Mouse (Mus musculus): Measurements from ENCODE around the gene Cacna1s. TPM values are rescaled to one million over a fixed set of nuclear protein-coding genes. Genes with fewer than 3 reads are reported as not detected.

The Cacna1s gene
- polyA plus RNA-seq, 1 experiment = not detected

- Histone ChIP-seq H3K27ac (ENCODE audit: insufficient read depth, low read depth, low read length) (peak overlapping the region; percentile 88), H3K4me3 (ENCODE audit: insufficient read depth, low read length) (peak overlapping the region; percentile 32), H3K4me1 (ENCODE audit: control insufficient read depth, insufficient read depth, low read length) (peaks cover 51% of the 10 kb centered on the region)
- no peak for TF ChIP-seq CTCF (IDR thresholded peaks at IDR 0.05; ENCODE audit: low read depth, low read length)
- 0 out of 2 replicates have a peak, but pooled peaks have one; percentile 48 for TF ChIP-seq POLR2A (IDR thresholded peaks at IDR 0.05; ENCODE audit: borderline replicate concordance, low read depth, low read length)
Measured at GRCm38 (mm10) chr1:136141176-136141950, 88.8 kb downstream of the Cacna1s start.

DNA sequence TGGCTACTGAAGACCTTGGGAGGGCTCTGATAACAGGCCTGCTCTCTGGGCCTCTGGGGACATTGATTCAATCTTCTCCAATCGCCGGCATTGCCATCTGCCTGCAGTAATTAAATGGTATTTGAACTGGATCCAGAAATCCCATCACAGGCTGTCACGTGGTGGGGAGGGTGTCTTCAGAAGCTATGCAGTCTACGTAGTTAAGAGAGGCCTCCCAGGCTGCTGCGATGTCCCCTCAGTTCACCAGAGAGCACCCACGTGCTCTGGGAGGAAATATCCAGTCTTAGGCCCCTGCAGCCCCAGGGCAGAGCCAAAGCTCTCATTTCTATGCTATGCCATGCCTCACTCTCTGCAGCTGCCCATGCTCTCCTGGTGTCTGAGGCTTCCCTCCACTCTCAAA, 89.8 kb downstream of the Cacna1s start:
- Histone ChIP-seq H3K4me1 (ENCODE audit: control insufficient read depth, insufficient read depth, low read length) (peaks cover 44% of the 10 kb centered on the region), H3K4me3 (ENCODE audit: insufficient read depth, low read length) (no peak overlapping the region), H3K27ac (ENCODE audit: insufficient read depth, low read depth, low read length) (peak overlapping the region; percentile 88)
- TF ChIP-seq POLR2A (IDR thresholded peaks at IDR 0.05; ENCODE audit: borderline replicate concordance, low read depth, low read length) (no peak), CTCF (IDR thresholded peaks at IDR 0.05; ENCODE audit: low read depth, low read length) (no peak)

GRCm38 (mm10) chr1:136143514-136143913, 91.0 kb downstream of the Cacna1s start:
- no peak overlapping the region for H3K27ac ChIP-seq (ENCODE audit: insufficient read depth, low read depth, low read length)
- H3K4me3 ChIP-seq (ENCODE audit: insufficient read depth, low read length) = no peak overlapping the region
- peaks cover 36% of the 10 kb centered on the region for H3K4me1 ChIP-seq (ENCODE audit: control insufficient read depth, insufficient read depth, low read length)
- TF ChIP-seq POLR2A (IDR thresholded peaks at IDR 0.05; ENCODE audit: borderline replicate concordance, low read depth, low read length) (no peak), CTCF (IDR thresholded peaks at IDR 0.05; ENCODE audit: low read depth, low read length) (no peak)

DNA sequence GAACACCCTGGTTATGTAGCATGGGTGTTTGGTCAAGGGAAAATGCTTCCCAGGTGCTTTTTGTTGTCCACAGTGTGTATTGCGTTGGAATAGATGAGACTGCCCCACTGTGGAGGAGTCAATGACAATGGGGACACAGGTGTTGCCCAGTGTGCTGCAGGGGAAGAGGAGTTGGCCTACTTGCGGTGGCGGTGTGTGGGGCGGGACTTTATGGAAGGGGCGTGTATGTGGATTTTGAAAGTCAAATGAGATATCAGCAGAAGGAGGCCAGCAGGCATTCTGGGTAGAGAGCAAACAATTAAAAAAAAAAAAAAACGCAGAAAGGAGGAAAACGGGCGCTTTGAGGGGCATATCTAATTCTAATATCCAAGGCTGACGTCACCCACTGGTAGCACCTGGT, 97.2 kb downstream of the Cacna1s start:
- peaks cover 13% of the 10 kb centered on the region for H3K4me1 ChIP-seq (ENCODE audit: control insufficient read depth, insufficient read depth, low read length)
- no peak overlapping the region for H3K27ac ChIP-seq (ENCODE audit: insufficient read depth, low read depth, low read length)
- TF ChIP-seq CTCF (IDR thresholded peaks at IDR 0.05; ENCODE audit: low read depth, low read length) (no peak), POLR2A (IDR thresholded peaks at IDR 0.05; ENCODE audit: borderline replicate concordance, low read depth, low read length) (no peak)
- no peak overlapping the region for H3K4me3 ChIP-seq (ENCODE audit: insufficient read depth, low read length)

- H3K27ac ChIP-seq (ENCODE audit: insufficient read depth, low read depth, low read length) = no peak overlapping the region
- H3K4me3 ChIP-seq (ENCODE audit: insufficient read depth, low read length) = no peak overlapping the region
- TF ChIP-seq POLR2A (IDR thresholded peaks at IDR 0.05; ENCODE audit: borderline replicate concordance, low read depth, low read length) (no peak), CTCF (IDR thresholded peaks at IDR 0.05; ENCODE audit: low read depth, low read length) (no peak)
- H3K4me1 ChIP-seq (ENCODE audit: control insufficient read depth, insufficient read depth, low read length) = peaks cover 11% of the 10 kb centered on the region
Measured at GRCm38 (mm10) chr1:136151371-136151770, 98.8 kb downstream of the Cacna1s start.

- Histone ChIP-seq H3K4me3 (ENCODE audit: insufficient read depth, low read length) (no peak overlapping the region), H3K4me1 (ENCODE audit: control insufficient read depth, insufficient read depth, low read length) (peaks cover 4% of the 10 kb centered on the region), H3K27ac (ENCODE audit: insufficient read depth, low read depth, low read length) (no peak overlapping the region)
- TF ChIP-seq POLR2A (IDR thresholded peaks at IDR 0.05; ENCODE audit: borderline replicate concordance, low read depth, low read length) (no peak), CTCF (IDR thresholded peaks at IDR 0.05; ENCODE audit: low read depth, low read length) (no peak)
Measured at GRCm38 (mm10) chr1:136156304-136156703, 103.8 kb downstream of the Cacna1s start.

GRCm38 (mm10) chr1:136156951-136157350, 104.4 kb downstream of the Cacna1s start:
- no peak overlapping the region for H3K27ac ChIP-seq (ENCODE audit: insufficient read depth, low read depth, low read length)
- H3K4me1 ChIP-seq (ENCODE audit: control insufficient read depth, insufficient read depth, low read length) = peaks cover 9% of the 10 kb centered on the region
- TF ChIP-seq CTCF (IDR thresholded peaks at IDR 0.05; ENCODE audit: low read depth, low read length) (no peak), POLR2A (IDR thresholded peaks at IDR 0.05; ENCODE audit: borderline replicate concordance, low read depth, low read length) (no peak)
- H3K4me3 ChIP-seq (ENCODE audit: insufficient read depth, low read length) = no peak overlapping the region

DNA sequence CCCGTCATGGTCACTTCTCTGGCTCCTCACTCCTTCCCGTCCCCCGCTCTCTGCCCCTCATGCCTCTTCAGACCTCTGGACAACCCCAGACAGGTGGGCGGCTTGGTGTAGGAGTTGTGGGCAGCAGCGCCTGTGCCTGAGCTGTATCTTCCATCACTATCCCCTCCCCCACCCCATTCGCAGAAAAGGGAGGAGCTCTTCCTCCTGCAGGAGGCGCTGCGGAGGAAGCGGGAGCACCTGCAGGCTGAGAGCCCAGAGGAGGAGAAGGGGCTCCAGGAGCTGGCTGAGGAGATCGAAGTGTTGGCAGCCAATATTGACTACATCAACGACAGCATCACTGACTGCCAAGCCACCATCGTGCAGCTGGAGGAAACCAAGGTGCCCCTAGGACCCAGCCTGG, 107.3 kb downstream of the Cacna1s start:
- no peak for TF ChIP-seq POLR2A (IDR thresholded peaks at IDR 0.05; ENCODE audit: borderline replicate concordance, low read depth, low read length)
- TF ChIP-seq CTCF (IDR thresholded peaks at IDR 0.05; ENCODE audit: low read depth, low read length) = no peak
- H3K4me3 ChIP-seq (ENCODE audit: insufficient read depth, low read length) = no peak overlapping the region

DNA sequence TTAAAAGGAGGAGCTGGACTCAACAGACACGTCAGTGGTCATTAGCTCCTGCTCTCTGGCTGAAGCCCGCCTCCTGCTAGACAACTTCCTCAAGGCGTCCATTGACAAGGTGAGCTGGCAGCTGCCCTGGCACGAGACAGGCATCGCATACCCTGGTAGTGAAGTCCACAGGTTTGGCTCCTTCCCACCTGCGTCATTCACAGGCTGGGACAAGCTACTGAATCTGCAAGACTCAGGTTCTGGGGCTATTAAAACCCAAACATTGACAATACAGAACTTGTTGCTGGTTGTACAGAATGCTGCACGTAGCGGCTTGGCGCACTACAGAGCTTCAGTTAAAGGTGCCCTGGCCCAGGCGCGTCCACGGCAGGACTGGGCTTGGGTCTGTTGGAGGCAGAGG, 107.7 kb downstream of the Cacna1s start:
- no peak for TF ChIP-seq CTCF (IDR thresholded peaks at IDR 0.05; ENCODE audit: low read depth, low read length)
- no peak for TF ChIP-seq POLR2A (IDR thresholded peaks at IDR 0.05; ENCODE audit: borderline replicate concordance, low read depth, low read length)
- H3K4me3 ChIP-seq (ENCODE audit: insufficient read depth, low read length) = no peak overlapping the region
- H3K27ac ChIP-seq (ENCODE audit: insufficient read depth, low read depth, low read length) = no peak overlapping the region

More for the DNA sequence above, 107.3 kb downstream of the Cacna1s start:
- Histone ChIP-seq H3K4me1 (ENCODE audit: control insufficient read depth, insufficient read depth, low read length) (peaks cover 10% of the 10 kb centered on the region), H3K27ac (ENCODE audit: insufficient read depth, low read depth, low read length) (no peak overlapping the region)

GRCm38 (mm10) chr1:136160930-136161329, 108.4 kb downstream of the Cacna1s start:
- no peak for TF ChIP-seq POLR2A (IDR thresholded peaks at IDR 0.05; ENCODE audit: borderline replicate concordance, low read depth, low read length)
- no peak for TF ChIP-seq CTCF (IDR thresholded peaks at IDR 0.05; ENCODE audit: low read depth, low read length)
- H3K4me3 ChIP-seq (ENCODE audit: insufficient read depth, low read length) = no peak overlapping the region

More for the DNA sequence above, 107.7 kb downstream of the Cacna1s start:
- peaks cover 10% of the 10 kb centered on the region for H3K4me1 ChIP-seq (ENCODE audit: control insufficient read depth, insufficient read depth, low read length)

More at GRCm38 (mm10) chr1:136160930-136161329, 108.4 kb downstream of the Cacna1s start:
- H3K27ac ChIP-seq (ENCODE audit: insufficient read depth, low read depth, low read length) = no peak overlapping the region
- H3K4me1 ChIP-seq (ENCODE audit: control insufficient read depth, insufficient read depth, low read length) = peaks cover 10% of the 10 kb centered on the region
